Mouse (Mus musculus): Measurements from ENCODE around the gene Ccdc82.

Gene Ccdc82

GRCm38 (mm10) chr9:13246815-13247638 lies at the start of gene Ccdc82:
Gene Ccdc82 (plus strand): TSS chr9:13246955.
- peak; percentile 93 for DNase-seq (ENCODE audit: low read depth)

DNA sequence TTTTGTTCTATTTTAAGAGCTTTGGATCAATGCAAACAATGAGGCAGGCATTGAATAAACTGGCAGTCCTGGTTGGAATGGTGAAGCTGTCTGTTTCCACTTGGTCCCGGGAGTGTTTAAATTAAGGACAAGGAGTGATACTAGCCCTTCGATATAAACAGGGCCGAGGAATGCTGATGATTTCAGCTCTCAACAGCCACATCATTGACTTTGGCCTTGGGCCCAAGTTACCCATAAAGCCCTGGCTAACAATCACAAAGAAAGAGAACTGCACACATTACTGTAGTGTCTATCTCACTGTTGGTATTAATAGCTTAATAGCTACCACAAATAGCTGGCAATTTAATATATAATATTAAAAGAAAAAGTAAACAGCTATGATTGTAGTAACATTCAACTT lies 46.7 kb upstream of the Ccdc82 start:
- peak; percentile 14 for DNase-seq (ENCODE audit: low read depth)

GRCm38 (mm10) chr9:13203109-13203508 lies 43.6 kb upstream of the Ccdc82 start:
- no peak for DNase-seq (ENCODE audit: low read depth)

DNA sequence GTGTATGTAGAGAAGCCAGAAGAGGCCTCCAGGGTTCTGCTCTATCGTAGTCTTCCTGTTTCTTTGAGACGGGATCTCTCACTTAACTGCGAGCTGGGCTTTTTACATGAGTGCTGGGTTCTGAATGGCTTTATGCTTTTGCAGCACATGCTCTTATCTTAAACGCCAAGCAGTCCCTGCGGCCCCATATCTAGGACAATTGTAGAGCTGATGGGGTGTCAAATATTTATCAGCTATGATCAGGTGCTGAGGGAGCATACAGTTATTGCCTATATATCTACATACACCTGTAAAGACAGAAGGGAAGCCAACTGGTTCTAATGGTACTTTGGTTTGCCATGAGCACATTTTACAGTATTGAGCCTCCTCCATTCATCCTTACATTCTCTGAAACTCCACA lies 43.1 kb upstream of the Ccdc82 start:
- DNase-seq (ENCODE audit: low read depth): no peak

GRCm38 (mm10) chr9:13206369-13206768 lies 40.4 kb upstream of the Ccdc82 start:
- DNase-seq (ENCODE audit: low read depth): no peak

- no peak for DNase-seq (ENCODE audit: low read depth)
Observed at GRCm38 (mm10) chr9:13225872-13226271, 20.9 kb upstream of the Ccdc82 start.

DNA sequence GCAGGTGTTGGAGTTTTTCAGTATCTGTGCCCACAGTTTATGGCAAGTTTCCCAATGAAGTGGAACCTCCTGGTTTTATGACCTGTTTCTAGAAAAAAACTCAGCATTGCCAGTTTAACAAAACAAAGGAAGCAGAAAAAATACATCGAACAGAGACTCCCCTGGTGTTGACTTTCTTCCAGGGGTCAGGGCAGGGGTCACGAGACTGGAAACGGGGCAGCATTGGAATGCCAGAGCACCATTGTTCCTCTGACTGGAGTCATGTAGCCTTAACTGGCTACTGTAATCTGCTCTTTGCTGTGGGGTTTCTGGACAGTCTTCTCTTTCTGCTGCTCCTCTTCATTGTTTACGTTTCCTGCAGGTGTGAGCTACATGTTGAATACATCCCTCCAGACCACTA lies 16.2 kb upstream of the Ccdc82 start:
- no peak for DNase-seq (ENCODE audit: low read depth)

DNA sequence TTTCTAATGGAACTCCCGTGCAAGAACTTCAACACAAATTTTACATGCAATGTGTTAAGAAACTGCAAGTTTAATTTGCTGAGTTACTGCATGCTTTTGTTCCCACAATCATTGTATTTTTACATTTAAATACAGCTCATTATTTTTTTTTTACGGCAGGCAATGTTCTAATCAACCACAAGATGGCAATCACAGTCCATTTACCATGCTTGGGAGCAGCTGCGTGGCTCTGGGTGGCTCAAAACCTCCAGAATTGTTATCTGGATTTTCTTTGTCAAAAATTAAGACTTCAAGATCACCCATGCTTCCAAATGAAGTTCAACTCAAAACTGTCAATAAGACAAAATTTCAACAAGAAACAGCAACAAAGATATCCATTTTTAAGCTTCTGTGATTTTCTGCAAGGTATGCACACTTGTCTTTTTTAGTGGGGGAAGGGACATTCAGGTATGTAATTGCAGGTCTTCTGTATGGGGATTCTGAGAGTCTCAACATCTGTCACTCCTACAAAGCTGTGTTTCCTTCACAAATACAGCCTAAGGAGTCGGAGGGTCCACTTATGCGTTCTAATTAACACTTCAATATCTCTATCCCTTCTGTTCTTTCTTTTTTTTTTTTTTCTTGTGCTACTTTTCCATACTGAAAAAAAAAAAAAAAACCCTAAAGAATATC lies 15.1 kb upstream of the Ccdc82 start:
- DNase-seq (ENCODE audit: low read depth): peak; percentile 70

- peak; percentile 73 for DNase-seq (ENCODE audit: low read depth)
Observed at GRCm38 (mm10) chr9:13242321-13242720, 4.4 kb upstream of the Ccdc82 start.

DNA sequence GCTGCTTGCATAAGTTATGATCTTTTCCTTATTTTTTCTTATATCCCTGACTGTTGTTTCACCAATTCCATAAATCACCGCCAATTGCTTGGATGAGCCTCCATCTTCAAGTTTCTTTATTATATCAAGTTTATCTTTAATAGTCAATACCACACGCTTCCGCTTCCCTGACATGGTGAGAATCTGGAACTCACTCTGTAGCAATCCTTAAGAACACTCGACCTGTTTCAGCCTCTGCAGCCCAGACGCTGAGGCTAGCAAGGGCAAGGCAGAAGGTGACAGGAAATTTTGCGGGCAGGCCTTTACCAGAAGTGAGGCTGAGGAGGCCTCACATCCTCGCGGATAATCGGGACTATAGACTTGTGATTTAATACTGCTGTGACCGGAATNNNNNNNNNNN lies 1.3 kb upstream of the Ccdc82 start, which contains the start of gene Jrkl:
TSS of gene Jrkl (minus strand) at position 349 of the 400 bp plus-strand sequence.
- DNase-seq (ENCODE audit: low read depth): peak; percentile 41

DNA sequence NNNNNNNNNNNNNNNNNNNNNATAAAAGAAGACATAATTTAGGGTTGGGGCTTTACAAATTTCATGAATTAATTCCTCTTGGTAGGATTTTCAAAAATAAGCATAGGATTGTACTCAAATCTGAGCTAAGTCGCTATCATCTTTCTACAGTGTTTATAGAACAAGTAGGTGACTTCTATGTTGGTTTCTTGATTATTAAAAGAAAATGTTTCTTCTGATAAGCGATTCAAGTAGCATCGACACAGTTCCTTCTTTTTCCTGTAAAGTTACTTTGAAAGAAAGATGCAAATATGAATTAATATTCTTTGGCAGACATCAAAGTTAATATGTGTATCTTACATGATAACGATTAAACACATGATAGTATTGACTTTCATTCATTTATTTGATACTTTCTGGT lies 1.3 kb downstream of the Ccdc82 start:
- no peak for DNase-seq (ENCODE audit: low read depth)

- DNase-seq (ENCODE audit: low read depth): no peak
Observed at GRCm38 (mm10) chr9:13251251-13251650, 4.5 kb downstream of the Ccdc82 start.

DNA sequence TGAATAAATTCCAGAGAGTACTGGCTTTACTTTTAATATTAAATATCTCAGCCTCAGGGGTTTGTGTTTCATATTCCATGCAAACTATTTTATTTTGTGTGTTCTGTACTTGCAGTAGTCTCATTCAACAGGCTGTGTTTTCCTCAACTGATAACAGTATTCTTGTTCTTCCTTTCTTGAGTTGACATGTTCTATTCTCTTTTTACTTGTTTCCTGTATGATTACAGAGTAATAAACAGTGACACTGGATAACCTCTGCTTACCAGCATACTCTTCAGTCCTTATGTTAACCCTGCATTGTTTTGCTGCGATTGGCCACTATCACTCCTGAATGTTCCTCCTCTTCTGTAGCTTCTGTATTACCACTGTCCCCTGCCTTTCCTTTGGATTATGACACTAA lies 10.0 kb downstream of the Ccdc82 start:
- no peak for DNase-seq (ENCODE audit: low read depth)

DNA sequence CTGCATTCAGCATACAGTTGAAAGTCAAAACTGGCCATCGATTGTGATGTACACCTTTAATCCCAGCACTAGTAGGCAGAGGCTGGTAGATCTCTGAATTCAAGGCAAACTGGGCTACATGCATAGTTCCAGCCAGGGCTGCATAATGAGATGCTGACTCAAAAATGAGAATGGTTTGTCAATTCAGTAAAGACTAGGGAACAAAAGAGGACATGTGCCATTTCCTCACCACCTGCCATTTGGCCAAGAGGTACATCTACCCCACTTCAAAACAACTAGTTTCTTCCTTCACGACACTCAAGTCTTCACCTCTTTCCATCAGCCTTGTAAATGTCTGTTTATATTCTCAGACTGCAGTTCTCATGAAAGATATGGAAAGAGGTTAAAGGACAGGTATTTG lies 11.4 kb downstream of the Ccdc82 start:
- DNase-seq (ENCODE audit: low read depth): no peak

GRCm38 (mm10) chr9:13260980-13261379 lies 14.2 kb downstream of the Ccdc82 start:
- DNase-seq (ENCODE audit: low read depth): no peak

DNA sequence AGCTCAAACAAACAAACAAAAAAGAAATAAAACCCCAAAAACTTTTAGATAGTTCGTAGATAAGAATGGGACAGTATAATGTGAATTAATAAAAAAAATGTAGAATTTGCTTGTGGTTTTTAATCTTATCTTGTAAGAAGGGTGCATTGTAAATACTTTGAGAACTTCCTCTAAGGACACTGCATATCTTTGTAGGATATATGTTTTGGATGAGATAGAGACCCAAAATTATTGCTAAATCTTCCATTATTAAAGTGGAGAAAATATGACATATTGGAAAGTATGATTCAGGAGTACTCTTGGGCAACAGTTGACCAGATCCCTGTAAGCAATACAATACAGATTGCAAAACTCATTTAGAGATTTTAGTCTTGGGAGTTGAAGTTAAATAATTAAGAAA lies 26.5 kb downstream of the Ccdc82 start:
- no peak for DNase-seq (ENCODE audit: low read depth)

GRCm38 (mm10) chr9:13287482-13287881 lies 40.7 kb downstream of the Ccdc82 start:
- peak; percentile 9 for DNase-seq (ENCODE audit: low read depth)

DNA sequence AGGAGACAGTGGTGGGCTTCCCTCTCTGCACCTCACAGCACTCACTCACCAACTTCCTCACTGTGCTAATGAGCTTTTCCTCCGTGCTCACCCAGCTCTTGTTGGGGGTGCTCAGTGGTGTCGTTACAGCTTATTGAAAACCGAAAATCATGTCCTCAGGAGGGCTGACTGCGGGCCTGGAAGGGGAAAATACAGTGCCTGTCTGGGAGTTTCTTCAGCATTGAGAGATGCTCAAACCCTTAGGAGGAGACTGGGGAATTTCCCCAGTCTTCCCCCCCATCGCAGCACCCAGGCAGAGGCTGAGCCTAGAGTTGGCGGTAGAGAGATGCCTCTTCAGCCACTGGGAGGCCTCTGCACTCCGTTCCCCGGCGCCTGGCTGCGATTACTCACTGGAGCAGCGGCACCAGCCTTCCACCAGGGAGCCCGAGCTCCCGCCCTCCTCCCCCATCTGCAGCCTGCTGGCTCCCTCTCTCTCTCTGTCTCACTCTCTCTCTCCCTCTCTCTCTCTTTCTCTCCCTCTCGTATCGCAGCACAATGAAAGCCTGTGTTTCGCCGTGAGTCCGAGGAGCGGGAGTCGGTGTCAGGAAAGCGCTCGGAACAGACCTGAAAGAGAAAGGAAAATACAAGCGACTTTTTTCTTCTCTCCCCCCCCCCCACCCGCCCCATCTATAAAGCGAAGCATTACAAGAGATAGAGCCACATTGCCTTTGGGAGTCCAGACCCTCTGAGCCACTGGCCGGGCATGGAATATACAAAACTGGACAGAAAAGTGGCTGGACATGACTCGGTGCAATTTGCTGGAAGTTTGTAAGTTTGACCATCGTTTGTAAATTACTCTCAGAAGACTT lies 49.7 kb downstream of the Ccdc82 start:
- peak; percentile 93 for DNase-seq (ENCODE audit: low read depth)

GRCm38 (mm10) chr9:13297122-13297667 lies 50.4 kb downstream of the Ccdc82 start:
- peak; percentile 39 for DNase-seq (ENCODE audit: low read depth)

DNA sequence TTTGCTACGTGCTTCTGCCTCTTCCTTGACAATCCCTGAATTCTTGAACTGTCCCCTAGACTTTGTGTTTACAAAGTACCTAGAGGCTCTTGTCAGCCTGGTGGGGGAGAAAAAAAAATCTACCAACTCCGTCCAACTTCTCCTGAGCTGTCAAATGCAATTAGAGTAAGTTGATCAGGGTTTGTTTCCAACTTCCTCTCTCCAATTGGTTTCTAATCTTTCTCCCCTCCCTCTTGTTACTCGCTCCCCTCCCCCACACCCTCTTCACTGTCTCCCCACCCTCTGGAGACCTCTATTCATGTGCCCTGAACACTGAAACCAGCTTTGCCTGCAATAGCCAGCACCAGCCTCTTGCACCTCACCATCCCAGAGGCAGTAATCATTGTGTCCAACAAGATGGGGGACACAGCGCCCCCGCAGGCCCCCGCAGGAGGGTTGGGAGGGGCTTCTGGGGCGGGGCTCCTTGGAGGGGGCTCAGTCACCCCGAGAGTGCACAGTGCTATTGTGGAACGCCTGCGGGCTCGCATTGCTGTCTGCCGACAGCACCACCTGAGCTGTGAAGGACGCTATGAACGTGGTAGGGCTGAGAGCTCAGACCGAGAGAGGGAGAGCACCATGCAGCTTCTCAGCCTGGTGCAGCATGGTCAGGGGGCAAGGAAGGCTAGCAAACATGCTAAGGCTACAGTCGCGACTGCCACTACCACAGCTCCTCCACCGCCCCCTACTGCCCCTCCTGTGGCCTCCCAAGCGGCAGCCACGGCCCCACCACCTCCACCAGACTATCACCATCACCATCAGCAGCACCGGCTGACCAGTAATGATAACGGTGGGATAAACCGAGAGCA lies 51.1 kb downstream of the Ccdc82 start, which contains the start of gene Maml2:
TSS of gene Maml2 (plus strand) at position 290 of the 845 bp plus-strand sequence.
- DNase-seq (ENCODE audit: low read depth): peak; percentile 77

- DNase-seq (ENCODE audit: low read depth): no peak
Observed at GRCm38 (mm10) chr9:13298513-13298878, 51.7 kb downstream of the Ccdc82 start.
